Mouse (Mus musculus) lung, adult 2 months (tissue): ENCODE measurements around the gene Anxa9. TPM values are rescaled to one million over a fixed set of nuclear protein-coding genes. Genes with fewer than 3 reads are reported as not detected.

Source experiments
- DNase-seq: peaks from one replicate; pipeline ENCODE4 v3.0.0; 2022
- H3K4me1 ChIP-seq: fragments of 200-500 bp; 2 replicates; pipeline ENCODE4 v1.6.1; 2011; ENCODE audit warnings: low read length; ENCODE audit not compliant: control insufficient read depth, insufficient read depth
- H3K4me3 ChIP-seq: fragments of 200-500 bp; replicated peaks from 2 replicates; pipeline ENCODE3; 2011; ENCODE audit warnings: low read depth, mild to moderate bottlenecking, control low read depth, low read length; ENCODE audit errors: extremely low read depth
- CTCF ChIP-seq: fragments of 200-500 bp; IDR thresholded peaks from 2 replicates; pipeline ENCODE4 v1.5.1; 2011; ENCODE audit warnings: mild to moderate bottlenecking, low read length, control low read depth; ENCODE audit not compliant: insufficient read depth
- POLR2A ChIP-seq: fragments of 200-500 bp; IDR thresholded peaks from 2 replicates; pipeline ENCODE4 v1.6.1; 2011; ENCODE audit warnings: low read depth, mild to moderate bottlenecking, control low read depth, low read length, borderline replicate concordance; ENCODE audit errors: extremely low read depth
- WGBS: fragments of 180-500 bp; shearing (Covaris S2); methylation state at CpG from one replicate; pipeline ENCODE4 v1.1.7; 2018; 5-methylcytosine and 5-hydroxymethylcytosine counted together
- polyA plus RNA-seq: library from polyadenylated mRNA; depleted of rRNA; stranded (reverse); fragments of >200 nt; gene quantifications from 2 replicates; pipeline ENCODE4 v1.2.3, GENCODE M21; 2012

Anxa9 gene
- polyA plus RNA-seq, 1 experiment: 16.7 TPM

- WGBS: 38% methylated on average over 1 of the region's 1 CpGs
- H3K4me1 ChIP-seq: peaks cover 3% of the 10 kb centered on the region; the same call in 1 of the 2 replicates
- TF ChIP-seq CTCF (no peak), POLR2A (no peak)
- no peak overlapping the region for H3K4me3 ChIP-seq
- DNase-seq: no peak
Measured at GRCm38 (mm10) chr3:95277149-95277551, 29.8 kb downstream of the Anxa9 start.

GRCm38 (mm10) chr3:95276428-95276934 is 30.5 kb downstream of the Anxa9 start:
- 58% methylated on average over 5 of the region's 5 CpGs for WGBS
- Histone ChIP-seq H3K4me3 (no peak overlapping the region), H3K4me1 (peaks cover 3% of the 10 kb centered on the region; the same call in 1 of the 2 replicates)
- TF ChIP-seq CTCF: no peak
- TF ChIP-seq POLR2A: no peak
- DNase-seq: no peak

- 66% methylated on average over 6 of the region's 6 CpGs for WGBS
- DNase-seq: no peak
- H3K4me3 ChIP-seq: no peak overlapping the region
- H3K4me1 ChIP-seq: no peaks in the 10 kb centered on the region; the same call in 1 of the 2 replicates
- no peak for TF ChIP-seq POLR2A
- no peak for TF ChIP-seq CTCF
Measured at GRCm38 (mm10) chr3:95275161-95275560, 31.8 kb downstream of the Anxa9 start.

- DNase-seq: no peak
- WGBS: 95% methylated on average over 4 of the region's 4 CpGs
- TF ChIP-seq CTCF (no peak), POLR2A (no peak)
- H3K4me3 ChIP-seq: no peak overlapping the region
- no peaks in the 10 kb centered on the region; the same call in 1 of the 2 replicates for H3K4me1 ChIP-seq
Measured at GRCm38 (mm10) chr3:95274453-95274852, 32.5 kb downstream of the Anxa9 start.

- TF ChIP-seq POLR2A (no peak), CTCF (no peak)
- DNase-seq: no peak
- WGBS: 91% methylated on average over 4 of the region's 5 CpGs
- Histone ChIP-seq H3K4me1 (no peaks in the 10 kb centered on the region; the same call in 1 of the 2 replicates), H3K4me3 (no peak overlapping the region)
Measured at GRCm38 (mm10) chr3:95273471-95273870, 33.5 kb downstream of the Anxa9 start.

GRCm38 (mm10) chr3:95270766-95271364 is 36.1 kb downstream of the Anxa9 start:
- H3K4me3 ChIP-seq: no peak overlapping the region
- no peaks in the 10 kb centered on the region for H3K4me1 ChIP-seq
- WGBS: 84% methylated on average over 12 of the region's 12 CpGs
- TF ChIP-seq CTCF (no peak), POLR2A (no peak)
- no peak for DNase-seq

GRCm38 (mm10) chr3:95269789-95270188 is 37.2 kb downstream of the Anxa9 start:
- WGBS: 89% methylated on average over 5 of the region's 5 CpGs
- TF ChIP-seq CTCF: no peak
- no peak for TF ChIP-seq POLR2A
- Histone ChIP-seq H3K4me1 (no peaks in the 10 kb centered on the region), H3K4me3 (no peak overlapping the region)
- DNase-seq: no peak

GRCm38 (mm10) chr3:95267855-95268254 is 39.1 kb downstream of the Anxa9 start:
- no peak overlapping the region for H3K4me3 ChIP-seq
- DNase-seq: no peak
- peaks cover 2% of the 10 kb centered on the region; the same call in 1 of the 2 replicates for H3K4me1 ChIP-seq
- TF ChIP-seq POLR2A (no peak), CTCF (no peak)

- peaks cover 2% of the 10 kb centered on the region; the same call in 1 of the 2 replicates for H3K4me1 ChIP-seq
- WGBS: 94% methylated on average over 3 of the region's 3 CpGs
- no peak for TF ChIP-seq POLR2A
- no peak for TF ChIP-seq CTCF
- no peak overlapping the region for H3K4me3 ChIP-seq
- no peak for DNase-seq
Measured at GRCm38 (mm10) chr3:95266052-95266451, 40.9 kb downstream of the Anxa9 start.

GRCm38 (mm10) chr3:95264724-95265123 is 42.3 kb downstream of the Anxa9 start:
- H3K4me3 ChIP-seq: no peak overlapping the region
- no peak for DNase-seq
- 86% methylated on average over 1 of the region's 1 CpGs for WGBS
- H3K4me1 ChIP-seq: peaks cover 2% of the 10 kb centered on the region; the same call in 1 of the 2 replicates
- no peak for TF ChIP-seq CTCF
- no peak for TF ChIP-seq POLR2A
